Mouse (Mus musculus) hematopoietic multipotent progenitor cell, adult 10-12 weeks (in vitro differentiated cells): ENCODE measurements around the gene Ddx51. TPM values are rescaled to one million over a fixed set of nuclear protein-coding genes. Genes with fewer than 3 reads are reported as not detected.

ENCODE experiments used
- polyA plus RNA-seq: library from polyadenylated mRNA; stranded (reverse); fragments of >175 nt; gene quantifications from 2 replicates; pipeline ENCODE4 v1.2.3, GENCODE M21; 2012; ENCODE audit warnings: low replicate concordance

Gene Ddx51
- 6.9 and 20.5 TPM in 2 replicates for polyA plus RNA-seq

GRCm38 (mm10) chr5:110652719-110653648 is at the start of gene Ddx51, which contains the start of gene Noc4l:
Gene Ddx51, plus strand, starts transcription at chr5:110653451.
Gene Noc4l, minus strand, starts transcription at chr5:110653417.

Other genes starting within 250 kb of the Ddx51 start
- 129 and 422 TPM in 2 replicates for gene Fbrsl1, start 204.9 kb upstream of the Ddx51 start, polyA plus RNA-seq
- 2.0 and 3.4 TPM in 2 replicates for gene Galnt9, start 109.1 kb upstream of the Ddx51 start, polyA plus RNA-seq
- 51.4 and 62.0 TPM in 2 replicates for gene Noc4l, start within 50 bp of the Ddx51 start, polyA plus RNA-seq
- gene Ep400, start 117.3 kb downstream of the Ddx51 start, polyA plus RNA-seq = 107 and 135 TPM in 2 replicates
- gene Pus1, start 127.2 kb downstream of the Ddx51 start, polyA plus RNA-seq = 35.2 and 65.9 TPM in 2 replicates
- 102 and 200 TPM in 2 replicates for gene Ulk1, start 156.6 kb downstream of the Ddx51 start, polyA plus RNA-seq
- 36.0 and 41.1 TPM in 2 replicates for gene Hscb, start 186.3 kb downstream of the Ddx51 start, polyA plus RNA-seq
- 1.2 and 1.4 TPM in 2 replicates for gene Chek2, start 186.5 kb downstream of the Ddx51 start, polyA plus RNA-seq
- gene Ttc28, start 226.4 kb downstream of the Ddx51 start, polyA plus RNA-seq = 18.3 and 20.3 TPM in 2 replicates